In the genomic region with DNA sequence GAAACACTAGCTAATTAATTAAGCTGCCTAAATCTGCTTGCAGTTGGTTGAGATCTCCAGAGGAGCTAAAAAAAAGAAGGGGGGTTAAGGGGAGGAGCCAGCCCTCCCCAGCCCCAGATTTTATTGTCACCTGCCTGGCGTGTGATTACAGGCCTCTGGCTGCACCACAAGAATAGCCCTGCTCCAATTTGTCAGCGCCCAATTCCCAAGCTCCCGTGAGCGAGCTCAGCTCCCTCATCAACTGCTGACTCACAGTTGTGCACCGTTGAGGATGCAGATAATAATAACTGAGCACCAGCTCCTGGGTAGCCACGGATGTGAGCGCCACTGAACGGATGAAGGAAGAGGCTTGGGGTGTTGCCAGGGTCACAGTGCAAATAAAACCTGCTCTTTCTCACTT, we compare ENCODE assay signal across 13 mouse cellular contexts. TPM values are rescaled to one million over a fixed set of nuclear protein-coding genes. Genes with fewer than 3 reads are reported as not detected.
DNase-seq lines count a peak whose midpoint lies in the region; ATAC-seq lines count a peak whose summit lies in the region.
"Had no signal": no experiment of that assay in that cellular context is flagged by ENCODE, and none has a peak within 500 bp of the region (broad histone marks: within the 10 kb centered on the region; RNA-seq: fewer than 3 reads in every experiment).

No protein-coding gene starts in this region.

- intact Hi-C loops in gastrocnemius, postnatal 14 days (cut with DNase I; ENCODE audit: low total_unique reads) = no loop called here

- H3K9me3 ChIP-seq in midbrain, embryonic 11.5 days (ENCODE audit: control insufficient read depth, low read length) = no peaks in the 10 kb centered on the region
- no peaks in the 10 kb centered on the region for H3K9me3 ChIP-seq in midbrain, embryonic 13.5 days
- no peaks in the 10 kb centered on the region for H3K9me3 ChIP-seq in forebrain, embryonic 15.5 days
- H3K9me3 ChIP-seq: embryonic facial prominence, embryonic 12.5 days had no signal

- no peaks in the 10 kb centered on the region for H3K36me3 ChIP-seq in midbrain, embryonic 11.5 days (ENCODE audit: control insufficient read depth, insufficient read depth, low read length)
- peaks cover 17% of the 10 kb centered on the region for H3K36me3 ChIP-seq in midbrain, embryonic 13.5 days
- peaks cover 4% of the 10 kb centered on the region; the same call in 1 of the 2 replicates for H3K36me3 ChIP-seq in forebrain, embryonic 15.5 days

- whole genome bisulfite sequencing in midbrain, embryonic 11.5 days = 30% methylated on average over 8 of the region's 8 CpGs
- WGBS in midbrain, embryonic 13.5 days = 25% methylated on average over 8 of the region's 8 CpGs
- 6% methylated on average over 8 of the region's 8 CpGs for WGBS in forebrain, embryonic 15.5 days

- DNase-seq in heart, adult 11 months = peak; percentile 96
- DNase-seq in heart, adult 8-10 months (ENCODE audit: low spot score) = no peak
- peak; percentile 77 for DNase-seq in midbrain, embryonic 11.5 days (ENCODE audit: low spot score, missing footprints)
- DNase-seq in right cerebral cortex, postnatal 25 days = peak; percentile 61
- no peak for DNase-seq in gastrocnemius, postnatal 14 days
- no peak for DNase-seq in spleen, adult 18-20 months
- DNase-seq: kidney, adult 9 months; liver had no signal

- H3K27ac ChIP-seq in midbrain, embryonic 11.5 days (ENCODE audit: low read depth, low read length) = no peak overlapping the region
- no peak overlapping the region for H3K27ac ChIP-seq in midbrain, embryonic 13.5 days
- peak overlapping the region; percentile 13; the same call in 1 of the 2 replicates for H3K27ac ChIP-seq in forebrain, embryonic 15.5 days (replicated peaks)
- H3K27ac ChIP-seq: embryonic facial prominence, embryonic 12.5 days had no signal

- no peak overlapping the region for H3K4me3 ChIP-seq in midbrain, embryonic 11.5 days (ENCODE audit: low read depth, low read length)
- no peak overlapping the region for H3K4me3 ChIP-seq in midbrain, embryonic 13.5 days (replicated peaks)
- no peak overlapping the region for H3K4me3 ChIP-seq in forebrain, embryonic 15.5 days
- H3K4me3 ChIP-seq: embryonic facial prominence, embryonic 12.5 days had no signal

- H3K27me3 ChIP-seq in midbrain, embryonic 11.5 days (ENCODE audit: control insufficient read depth, insufficient read depth, low read length) = no peaks in the 10 kb centered on the region
- no peaks in the 10 kb centered on the region for H3K27me3 ChIP-seq in midbrain, embryonic 13.5 days
- H3K27me3 ChIP-seq in forebrain, embryonic 15.5 days = no peaks in the 10 kb centered on the region
- H3K27me3 ChIP-seq: embryonic facial prominence, embryonic 12.5 days had no signal

- no peak overlapping the region for H3K9ac ChIP-seq in midbrain, embryonic 11.5 days (ENCODE audit: low read length)
- H3K9ac ChIP-seq in midbrain, embryonic 13.5 days (replicated peaks) = no peak overlapping the region
- H3K9ac ChIP-seq in forebrain, embryonic 15.5 days (replicated peaks) = no peak overlapping the region
- H3K9ac ChIP-seq: embryonic facial prominence, embryonic 12.5 days had no signal

- ATAC-seq in midbrain, embryonic 11.5 days (ENCODE audit: low FRiP score) = no peak
- ATAC-seq in midbrain, embryonic 13.5 days = no peak
- peak; percentile 57 for ATAC-seq in forebrain, embryonic 15.5 days (replicated peaks)
- ATAC-seq: lung, postnatal 0 days; midbrain, embryonic 16.5 days had no signal

- no peak overlapping the region for H3K4me2 ChIP-seq in midbrain, embryonic 11.5 days
- no peak overlapping the region for H3K4me2 ChIP-seq in midbrain, embryonic 13.5 days (replicated peaks)
- H3K4me2 ChIP-seq in forebrain, embryonic 15.5 days (replicated peaks) = no peak overlapping the region
- H3K4me2 ChIP-seq: embryonic facial prominence, embryonic 12.5 days had no signal

- H3K4me1 ChIP-seq in midbrain, embryonic 11.5 days (ENCODE audit: control insufficient read depth, insufficient read depth, low read length) = peaks cover 11% of the 10 kb centered on the region
- H3K4me1 ChIP-seq in midbrain, embryonic 13.5 days (replicated peaks) = peaks cover 17% of the 10 kb centered on the region
- peaks cover 18% of the 10 kb centered on the region for H3K4me1 ChIP-seq in forebrain, embryonic 15.5 days

RNA-seq across cellular contexts. Expression of gene Sirpa, which starts 13.6 kb away (rescaled TPM):
- 10 to 100 TPM; 28.9 to 35.2 (median 30.0) TPM for total RNA-seq in heart, adult 8-10 months (2022)
- 16.0 and 17.9 TPM in 2 replicates for polyA plus RNA-seq in midbrain, embryonic 11.5 days (2014; fragmentation: Nextera tagmentation; extraction: Ambion mirVana)
- 19.1 and 21.0 TPM in 2 replicates for polyA plus RNA-seq in midbrain, embryonic 13.5 days (2015; fragmentation: Nextera tagmentation; extraction: Ambion mirVana)
- 26.7 and 28.5 TPM in 2 replicates for polyA plus RNA-seq in forebrain, embryonic 15.5 days (2015; fragmentation: Nextera tagmentation; extraction: Ambion mirVana)
- 10 to 100 TPM in 1 of 2 experiments, 1 to 10 TPM in 1; 9.5 to 14.4 TPM for total RNA-seq in gastrocnemius, postnatal 14 days (2021)

Comparison
In these comparisons a context has a peak if more than half of its experiments do, and no peak if none do; other contexts are left out.
1. DNase-seq: peak in heart, adult 11 months (single experiment), midbrain, embryonic 11.5 days (single experiment) and right cerebral cortex, postnatal 25 days (single experiment); none in heart, adult 8-10 months (single experiment), gastrocnemius, postnatal 14 days (single experiment) and spleen, adult 18-20 months (0 of 2).